Mouse (Mus musculus) embryonic facial prominence, embryonic 14.5 days (tissue): ENCODE data around the gene 2300002M23Rik. TPM values are rescaled to one million over a fixed set of nuclear protein-coding genes. Genes with fewer than 3 reads are reported as not detected.
A peak's percentile ranks its signal among the peaks of the same experiment; 100 is the strongest.

ENCODE experiments used
- ATAC-seq: fragments of 200-750 bp; cut with Nextera tagmentation; 2 replicates; pipeline ENCODE4 v1.8.0; 2017; ENCODE audit warnings: low read depth, moderate number of reproducible peaks, moderate TSS enrichment
- DNase-seq: peaks from one replicate; pipeline ENCODE4 v3.0.0-alpha.2; 2015; ENCODE audit warnings: low spot score
- H3K27ac ChIP-seq: fragments of 300-500 bp; sonication (generic); replicated peaks from 2 replicates; pipeline ENCODE4 v1.5.1; 2014; ENCODE audit warnings: low read depth, mild to moderate bottlenecking, low read length, moderate library complexity
- H3K27me3 ChIP-seq: fragments of 300-500 bp; sonication (generic); replicated peaks from 2 replicates; pipeline ENCODE4 v1.6.1; 2014; ENCODE audit warnings: low read length; ENCODE audit not compliant: control insufficient read depth, insufficient read depth
- H3K36me3 ChIP-seq: fragments of 300-500 bp; sonication (generic); 2 replicates; pipeline ENCODE4 v1.6.1; 2014; ENCODE audit warnings: low read length, mixed read lengths; ENCODE audit not compliant: control insufficient read depth, insufficient read depth
- H3K4me1 ChIP-seq: fragments of 300-500 bp; sonication (generic); 2 replicates; pipeline ENCODE4 v1.6.1; 2014; ENCODE audit warnings: antibody characterized with exemption, low read length; ENCODE audit not compliant: control insufficient read depth, insufficient read depth
- H3K4me2 ChIP-seq: fragments of 300-500 bp; sonication (generic); 2 replicates; pipeline ENCODE4 v1.6.1; 2014; ENCODE audit warnings: low read depth, mild to moderate bottlenecking, low read length, moderate library complexity, mixed read lengths
- H3K4me3 ChIP-seq: fragments of 300-500 bp; sonication (generic); 2 replicates; pipeline ENCODE4 v1.5.1; 2014; ENCODE audit warnings: low read depth, mild to moderate bottlenecking, low read length
- H3K9ac ChIP-seq: fragments of 300-500 bp; sonication (generic); 2 replicates; pipeline ENCODE4 v1.6.1; 2014; ENCODE audit warnings: low read depth, mild to moderate bottlenecking, low read length, moderate library complexity, mixed read lengths
- H3K9me3 ChIP-seq: fragments of 300-500 bp; sonication (generic); 2 replicates; pipeline ENCODE4 v1.6.1; 2016; ENCODE audit warnings: low read length; ENCODE audit not compliant: control insufficient read depth
- WGBS: fragments of 180-500 bp; shearing (Covaris S2); extraction: QIAGEN DNeasy Blood & Tissue Kit; methylation state at CpG from one replicate; pipeline ENCODE4 v1.1.7; 2014; 5-methylcytosine and 5-hydroxymethylcytosine counted together
- polyA plus RNA-seq: library from polyadenylated mRNA; unstranded; fragments of >200 nt; fragmentation: Nextera tagmentation; extraction: Ambion mirVana; gene quantifications from 2 replicates; pipeline ENCODE4 v1.2.1, GENCODE M21; 2014

Gene 2300002M23Rik
- polyA plus RNA-seq, 1 experiment from 2014 or later: 1.3 TPM

DNA sequence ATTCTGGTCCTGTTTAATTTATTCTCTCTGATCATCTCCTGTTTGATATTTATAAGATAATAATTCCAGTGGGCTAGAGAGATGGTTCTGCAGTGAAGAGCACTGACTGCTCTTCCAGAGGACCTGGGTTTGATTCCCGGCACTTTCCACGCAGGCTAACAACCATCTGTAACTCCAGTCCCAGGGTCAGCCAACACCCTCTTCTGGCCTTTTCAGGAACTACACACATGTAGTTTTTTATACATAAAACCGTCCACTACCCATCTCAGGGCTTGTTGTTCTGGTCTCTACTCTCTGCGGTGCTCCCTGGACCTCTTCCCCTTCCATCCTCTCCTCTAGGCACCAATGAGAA, 17.1 kb upstream of the 2300002M23Rik start:
- Histone ChIP-seq H3K36me3 (no peaks in the 10 kb centered on the region), H3K4me2 (peak overlapping the region; percentile 0; the same call in 1 of the 2 replicates), H3K4me3 (no peak overlapping the region), H3K27ac (peak overlapping the region; percentile 77), H3K4me1 (peaks cover 17% of the 10 kb centered on the region; the same call in 1 of the 2 replicates), H3K27me3 (no peaks in the 10 kb centered on the region), H3K9ac (no peak overlapping the region), H3K9me3 (no peaks in the 10 kb centered on the region)
- no peak for ATAC-seq
- WGBS: 96% methylated on average over 4 of the region's 4 CpGs
- DNase-seq: no peak

DNA sequence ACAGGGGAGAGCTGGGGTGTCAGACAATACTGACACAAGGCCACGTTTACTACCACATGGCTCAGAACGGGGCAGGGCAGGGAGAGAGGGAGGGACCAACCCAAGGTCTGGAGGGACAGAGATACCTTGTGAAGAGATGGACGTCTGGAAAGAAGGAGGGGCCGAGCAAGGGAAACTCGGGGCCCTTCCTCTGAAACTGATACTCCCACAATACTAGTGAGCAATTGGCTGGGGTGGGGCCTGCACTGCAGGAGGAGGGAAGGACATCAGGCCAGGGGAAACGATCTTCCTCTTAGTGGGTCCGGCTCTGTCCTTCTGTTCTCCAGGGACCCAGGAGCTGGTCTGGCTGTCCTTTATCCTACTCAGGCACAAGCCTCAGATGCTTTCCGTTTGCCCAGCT, 16.4 kb upstream of the 2300002M23Rik start:
- Histone ChIP-seq H3K4me2 (no peak overlapping the region), H3K9me3 (no peaks in the 10 kb centered on the region), H3K4me3 (no peak overlapping the region), H3K36me3 (no peaks in the 10 kb centered on the region), H3K27me3 (no peaks in the 10 kb centered on the region), H3K4me1 (peaks cover 17% of the 10 kb centered on the region; the same call in 1 of the 2 replicates), H3K9ac (no peak overlapping the region), H3K27ac (no peak overlapping the region)
- no peak for DNase-seq
- WGBS: 38% methylated on average over 8 of the region's 8 CpGs
- ATAC-seq: no peak

DNA sequence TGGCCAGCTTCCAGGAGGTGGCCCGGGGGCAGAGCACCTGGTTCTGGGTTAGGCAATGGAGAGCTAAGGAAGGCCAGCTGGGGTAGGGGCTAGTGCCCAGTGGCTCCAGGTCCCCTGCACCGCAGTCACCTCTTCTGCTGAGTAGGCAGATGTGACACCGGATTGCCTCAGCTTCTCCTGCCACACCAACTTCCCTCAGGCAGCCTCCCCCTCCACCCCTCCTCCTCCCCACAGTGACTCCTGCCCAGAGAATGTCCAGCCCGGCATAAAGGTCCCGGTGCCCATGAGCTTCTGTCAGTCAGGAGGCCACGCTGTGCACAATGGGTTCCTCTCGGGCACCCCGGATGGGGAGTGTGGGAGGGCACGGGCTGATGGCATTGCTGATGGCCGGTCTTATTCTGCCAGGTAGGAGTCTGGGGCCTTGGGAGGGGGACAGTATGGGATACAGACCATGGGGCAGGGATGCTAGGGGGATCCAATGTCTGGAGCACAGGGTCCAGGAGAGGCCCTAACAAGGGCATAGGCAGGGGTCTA, 15.3 kb upstream of the 2300002M23Rik start, which contains the start of gene Cdsn:
Cdsn (plus strand) TSS at position 248 of the 534 bp plus-strand sequence.
- Histone ChIP-seq H3K9me3 (no peaks in the 10 kb centered on the region), H3K9ac (no peak within 1 kb of the TSS), H3K4me1 (peaks cover 17% of the 10 kb centered on the region; the same call in 1 of the 2 replicates), H3K27ac (no peak within 1 kb of the TSS), H3K36me3 (no peaks in the 10 kb centered on the region), H3K4me3 (no peak within 1 kb of the TSS), H3K4me2 (no peak within 1 kb of the TSS), H3K27me3 (no peaks in the 10 kb centered on the region)
- WGBS: 77% methylated on average over 9 of the region's 10 CpGs
- ATAC-seq (no peak), DNase-seq (no peak)

DNA sequence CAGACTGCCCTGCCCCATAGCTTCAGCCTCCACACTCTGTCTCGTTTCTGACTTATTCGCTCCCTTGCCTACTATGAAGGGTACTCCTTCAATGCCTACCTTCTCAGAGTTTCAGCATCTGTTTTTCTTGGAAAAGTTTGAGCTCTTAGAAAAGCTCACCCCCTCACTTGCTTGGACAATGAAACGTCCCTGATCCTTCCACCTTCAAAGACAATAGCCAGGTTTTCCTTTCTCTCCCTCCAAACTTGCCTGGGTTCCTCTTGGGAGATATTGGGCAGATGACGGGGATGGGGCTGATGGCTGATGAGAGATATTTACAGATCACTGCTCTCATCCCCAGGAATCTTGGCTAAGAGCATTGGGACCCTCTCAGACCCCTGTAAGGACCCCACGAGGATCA, 12.9 kb upstream of the 2300002M23Rik start:
- Histone ChIP-seq H3K9me3 (no peaks in the 10 kb centered on the region), H3K27me3 (no peaks in the 10 kb centered on the region), H3K4me1 (peaks cover 9% of the 10 kb centered on the region; the same call in 1 of the 2 replicates), H3K27ac (no peak overlapping the region), H3K4me2 (no peak overlapping the region), H3K4me3 (no peak overlapping the region), H3K9ac (no peak overlapping the region), H3K36me3 (no peaks in the 10 kb centered on the region)
- no peak for ATAC-seq
- 77% methylated on average over 5 of the region's 5 CpGs for WGBS
- DNase-seq: no peak

DNA sequence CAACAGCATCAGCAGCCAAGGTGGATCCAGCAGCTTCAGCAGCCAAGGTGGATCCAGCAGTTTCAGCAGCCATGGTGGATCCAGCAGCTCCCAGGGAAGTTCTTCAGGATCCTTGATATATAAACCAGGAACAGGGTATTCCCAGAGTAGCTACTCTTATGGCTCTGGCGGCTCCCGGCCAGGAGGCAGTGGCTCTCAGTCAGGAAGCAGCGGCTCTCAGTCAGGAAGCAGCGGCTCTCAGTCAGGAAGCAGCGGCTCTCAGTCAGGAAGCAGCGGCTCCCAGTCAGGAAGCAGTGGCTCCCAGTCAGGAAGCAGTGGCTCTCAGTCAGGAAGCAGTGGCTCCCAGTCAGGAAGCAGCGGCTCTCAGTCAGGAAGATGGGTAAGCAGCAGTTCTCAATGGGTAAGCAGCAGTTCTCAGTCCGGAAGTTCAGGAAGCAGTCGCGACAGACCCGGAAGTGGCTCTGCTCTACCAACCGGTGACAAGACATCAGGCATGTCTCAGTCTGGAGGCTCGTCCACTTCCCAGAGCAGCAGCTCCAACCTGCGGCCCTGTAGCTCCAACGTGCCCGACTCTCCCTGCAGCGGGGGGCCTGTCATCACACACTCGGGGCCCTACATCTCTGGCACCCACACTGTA, 12.4 kb upstream of the 2300002M23Rik start:
- Histone ChIP-seq H3K27me3 (no peaks in the 10 kb centered on the region), H3K27ac (no peak overlapping the region), H3K9me3 (no peaks in the 10 kb centered on the region), H3K4me2 (no peak overlapping the region), H3K4me1 (peaks cover 5% of the 10 kb centered on the region; the same call in 1 of the 2 replicates), H3K9ac (no peak overlapping the region), H3K36me3 (no peaks in the 10 kb centered on the region), H3K4me3 (no peak overlapping the region)
- no peak for DNase-seq
- ATAC-seq: no peak
- 87% methylated on average over 15 of the region's 18 CpGs for WGBS

DNA sequence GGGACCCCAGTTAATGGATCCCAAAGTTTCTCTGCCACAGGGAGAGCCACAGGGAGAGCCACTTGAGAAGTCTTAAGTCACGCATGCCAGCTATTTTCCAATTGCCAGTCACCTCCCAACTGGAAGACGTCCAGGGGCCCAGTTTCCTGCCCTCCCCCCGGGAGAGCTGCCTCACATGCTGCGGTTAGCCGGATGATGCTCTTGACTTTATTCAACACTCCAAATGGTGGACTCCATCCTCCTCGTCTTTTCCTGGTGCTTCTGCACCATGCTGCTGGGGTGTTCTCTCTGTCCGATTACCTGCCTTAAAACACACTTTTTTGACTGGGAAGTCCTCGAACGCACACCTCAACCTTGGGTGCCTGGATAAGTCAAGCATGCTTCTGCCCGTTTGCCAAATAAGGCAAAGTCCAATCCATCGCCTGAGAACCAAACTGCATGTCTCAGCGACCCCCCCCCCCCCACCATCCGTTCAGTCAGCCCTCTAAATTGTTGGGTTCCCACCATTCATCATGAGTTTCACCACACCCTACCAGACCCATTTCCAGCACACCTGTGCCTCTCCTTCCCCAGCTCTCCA, 11.0 kb upstream of the 2300002M23Rik start:
- Histone ChIP-seq H3K4me2 (no peak overlapping the region), H3K27ac (no peak overlapping the region), H3K4me3 (no peak overlapping the region), H3K36me3 (no peaks in the 10 kb centered on the region), H3K9ac (no peak overlapping the region), H3K27me3 (no peaks in the 10 kb centered on the region), H3K9me3 (no peaks in the 10 kb centered on the region), H3K4me1 (no peaks in the 10 kb centered on the region)
- DNase-seq (no peak), ATAC-seq (no peak)
- WGBS: 78% methylated on average over 13 of the region's 13 CpGs

DNA sequence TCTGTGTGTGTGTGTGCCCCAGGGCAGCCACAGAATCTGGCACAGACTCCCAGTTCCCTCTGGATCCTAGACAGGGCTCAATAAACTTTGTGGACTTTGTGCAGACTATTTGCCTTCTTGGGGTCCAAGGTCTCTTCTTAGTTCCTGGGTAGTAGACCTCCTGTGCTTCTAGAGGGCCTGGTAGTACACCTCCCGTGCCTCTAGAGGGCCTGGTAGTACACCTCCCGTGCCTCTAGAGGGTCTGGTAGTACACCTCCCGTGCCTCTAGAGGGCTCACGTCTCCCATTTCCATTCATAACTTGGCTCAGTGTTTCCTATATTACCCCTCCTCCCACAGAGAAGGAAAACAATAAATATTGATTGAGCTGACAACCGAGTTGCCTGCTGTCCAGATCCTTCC, 10.4 kb upstream of the 2300002M23Rik start:
- Histone ChIP-seq H3K36me3 (no peaks in the 10 kb centered on the region), H3K4me3 (no peak overlapping the region), H3K4me2 (no peak overlapping the region), H3K9ac (no peak overlapping the region), H3K4me1 (no peaks in the 10 kb centered on the region), H3K27ac (no peak overlapping the region), H3K9me3 (no peaks in the 10 kb centered on the region), H3K27me3 (no peaks in the 10 kb centered on the region)
- 27% methylated on average over 5 of the region's 5 CpGs for WGBS
- ATAC-seq (peak; percentile 30; the same call in 1 of the 2 replicates), DNase-seq (no peak)

DNA sequence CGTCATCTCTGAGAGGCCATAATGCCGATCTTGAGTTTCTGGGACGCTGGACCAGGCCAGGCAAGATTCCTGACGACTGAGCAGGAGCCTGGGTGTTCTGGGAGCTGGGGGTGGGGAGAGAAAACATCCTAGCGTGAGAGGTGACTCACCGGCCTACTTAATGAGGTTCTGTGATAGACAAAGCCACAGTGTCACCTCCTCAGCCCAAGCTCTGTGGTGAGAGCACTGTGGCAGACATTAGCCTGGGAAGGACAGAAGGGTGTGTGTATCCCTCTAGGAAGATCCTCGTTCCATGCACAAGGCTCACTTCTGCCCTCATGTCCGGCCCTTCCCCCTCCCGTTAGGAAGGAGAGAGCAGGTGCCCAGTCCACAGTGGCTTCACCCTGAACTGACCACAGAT, 9.9 kb upstream of the 2300002M23Rik start:
- Histone ChIP-seq H3K9me3 (no peaks in the 10 kb centered on the region), H3K4me1 (no peaks in the 10 kb centered on the region), H3K4me2 (no peak overlapping the region), H3K4me3 (no peak overlapping the region), H3K27ac (no peak overlapping the region), H3K36me3 (no peaks in the 10 kb centered on the region), H3K27me3 (no peaks in the 10 kb centered on the region), H3K9ac (no peak overlapping the region)
- no peak for DNase-seq
- 72% methylated on average over 9 of the region's 9 CpGs for WGBS
- ATAC-seq: no peak

DNA sequence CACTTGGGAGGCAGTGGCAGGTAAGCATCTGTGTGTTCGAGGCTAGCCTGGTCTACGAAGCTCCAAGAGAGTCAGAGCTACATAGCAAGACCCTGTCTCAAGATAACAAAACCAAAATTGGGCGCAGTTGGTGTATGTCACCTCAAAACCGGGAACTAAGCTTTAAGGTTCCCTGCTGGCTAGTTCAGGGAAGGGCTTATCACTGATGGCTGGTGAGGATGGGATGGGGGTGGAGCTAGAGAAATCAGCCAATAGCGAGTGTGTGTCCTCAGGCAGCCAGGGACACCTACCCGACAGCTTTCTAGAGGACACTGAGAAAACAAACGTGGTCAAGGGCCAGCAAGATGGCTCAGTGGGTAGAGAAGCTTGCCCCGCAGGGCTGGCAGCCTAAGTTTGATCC, 9.0 kb upstream of the 2300002M23Rik start:
- Histone ChIP-seq H3K27me3 (no peaks in the 10 kb centered on the region), H3K9ac (no peak overlapping the region), H3K36me3 (no peaks in the 10 kb centered on the region), H3K4me1 (no peaks in the 10 kb centered on the region), H3K4me2 (no peak overlapping the region), H3K27ac (no peak overlapping the region), H3K9me3 (no peaks in the 10 kb centered on the region), H3K4me3 (no peak overlapping the region)
- DNase-seq: no peak
- no peak for ATAC-seq
- 59% methylated on average over 8 of the region's 8 CpGs for WGBS
